Mouse (Mus musculus): ENCODE measurements around the gene Kars.

DNA sequence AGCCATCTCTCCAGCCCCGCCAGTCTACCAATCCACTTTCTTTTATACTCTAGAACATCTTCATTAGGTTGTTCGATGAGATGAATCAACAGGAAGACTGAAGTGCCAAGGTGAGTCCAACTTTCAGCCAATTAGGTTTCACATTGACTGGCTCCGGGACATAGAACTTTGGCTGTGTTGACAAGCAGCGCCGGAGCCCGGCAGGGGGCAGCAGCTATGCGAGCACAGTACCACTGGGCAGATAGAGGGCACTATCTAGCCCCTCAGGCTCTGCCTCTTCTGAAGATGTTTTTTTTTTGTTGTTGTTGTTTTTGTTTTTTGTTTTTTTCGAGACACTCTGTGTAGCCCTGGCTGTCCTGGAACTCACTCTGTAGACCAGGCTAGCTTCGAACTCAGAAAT is 40.4 kb upstream of the Kars start:
- TF ChIP-seq CTCF (IDR thresholded peaks at IDR 0.05): no peak; the same call in 1 of the 2 replicates
- TF ChIP-seq POLR2A (IDR thresholded peaks at IDR 0.05; ENCODE audit: insufficient read depth, low read depth, low read length): no peak
- no peak for TF ChIP-seq EP300 (IDR thresholded peaks at IDR 0.05; ENCODE audit: insufficient read depth, low read depth, low read length)

Measured in heart, adult 2 months (tissue).